Mouse (Mus musculus): ENCODE results near the gene Gpr107.

Gene Gpr107

GRCm38 (mm10) chr2:31127219-31127618 is 24.9 kb upstream of the Gpr107 start:
- DNase-seq (ENCODE audit: low spot score), result no peak

GRCm38 (mm10) chr2:31127899-31128298 is 24.2 kb upstream of the Gpr107 start:
- DNase-seq (ENCODE audit: low spot score), result no peak

GRCm38 (mm10) chr2:31129742-31130518 is 22.2 kb upstream of the Gpr107 start:
- no peak for DNase-seq (ENCODE audit: low spot score)

- no peak for DNase-seq (ENCODE audit: low spot score)
Observed at GRCm38 (mm10) chr2:31130815-31131299, 21.3 kb upstream of the Gpr107 start.

GRCm38 (mm10) chr2:31132682-31133081 is 19.4 kb upstream of the Gpr107 start:
- DNase-seq (ENCODE audit: low spot score), result no peak

- DNase-seq (ENCODE audit: low spot score), result no peak
Observed at GRCm38 (mm10) chr2:31133981-31134380, 18.1 kb upstream of the Gpr107 start.

- DNase-seq (ENCODE audit: low spot score), result peak; percentile 68
Observed at GRCm38 (mm10) chr2:31135512-31135931, 16.6 kb upstream of the Gpr107 start.

- DNase-seq (ENCODE audit: low spot score), result no peak
Observed at GRCm38 (mm10) chr2:31136338-31136737, 15.8 kb upstream of the Gpr107 start.

GRCm38 (mm10) chr2:31137018-31137590 is 15.0 kb upstream of the Gpr107 start:
- no peak for DNase-seq (ENCODE audit: low spot score)

GRCm38 (mm10) chr2:31139174-31139632 is 12.9 kb upstream of the Gpr107 start:
- no peak for DNase-seq (ENCODE audit: low spot score)

GRCm38 (mm10) chr2:31139991-31140771 is 11.9 kb upstream of the Gpr107 start:
- DNase-seq (ENCODE audit: low spot score), result no peak

- DNase-seq (ENCODE audit: low spot score), result no peak
Observed at GRCm38 (mm10) chr2:31140772-31141073, 11.4 kb upstream of the Gpr107 start.

GRCm38 (mm10) chr2:31141074-31141866 is 10.8 kb upstream of the Gpr107 start:
- DNase-seq (ENCODE audit: low spot score), result no peak

GRCm38 (mm10) chr2:31141867-31142454 is 10.2 kb upstream of the Gpr107 start, which contains the start of gene Fnbp1:
Fnbp1 (minus strand) TSS chr2:31142008.
- peak; percentile 90 for DNase-seq (ENCODE audit: low spot score)

GRCm38 (mm10) chr2:31142505-31142904 is 9.6 kb upstream of the Gpr107 start:
- DNase-seq (ENCODE audit: low spot score), result no peak

- no peak for DNase-seq (ENCODE audit: low spot score)
Observed at GRCm38 (mm10) chr2:31143326-31143725, 8.8 kb upstream of the Gpr107 start.

- DNase-seq (ENCODE audit: low spot score), result no peak
Observed at GRCm38 (mm10) chr2:31143768-31144695, 8.1 kb upstream of the Gpr107 start.

GRCm38 (mm10) chr2:31144901-31145300 is 7.2 kb upstream of the Gpr107 start:
- no peak for DNase-seq (ENCODE audit: low spot score)

GRCm38 (mm10) chr2:31147054-31147453 is 5.1 kb upstream of the Gpr107 start:
- DNase-seq (ENCODE audit: low spot score), result no peak

GRCm38 (mm10) chr2:31150762-31151161 is 1.4 kb upstream of the Gpr107 start:
- no peak for DNase-seq (ENCODE audit: low spot score)

All from yolk sac, embryonic 10.5 days (tissue).